Mouse (Mus musculus) lung, adult 2 months (tissue): Measurements from ENCODE around the gene Unc5cl.

Experiments
- CTCF ChIP-seq: fragments of 200-500 bp; IDR thresholded peaks from 2 replicates; pipeline ENCODE4 v1.5.1; 2011; ENCODE audit warnings: mild to moderate bottlenecking, low read length, control low read depth; ENCODE audit not compliant: insufficient read depth
- POLR2A ChIP-seq: fragments of 200-500 bp; IDR thresholded peaks from 2 replicates; pipeline ENCODE4 v1.6.1; 2011; ENCODE audit warnings: low read depth, mild to moderate bottlenecking, control low read depth, low read length, borderline replicate concordance; ENCODE audit errors: extremely low read depth

DNA sequence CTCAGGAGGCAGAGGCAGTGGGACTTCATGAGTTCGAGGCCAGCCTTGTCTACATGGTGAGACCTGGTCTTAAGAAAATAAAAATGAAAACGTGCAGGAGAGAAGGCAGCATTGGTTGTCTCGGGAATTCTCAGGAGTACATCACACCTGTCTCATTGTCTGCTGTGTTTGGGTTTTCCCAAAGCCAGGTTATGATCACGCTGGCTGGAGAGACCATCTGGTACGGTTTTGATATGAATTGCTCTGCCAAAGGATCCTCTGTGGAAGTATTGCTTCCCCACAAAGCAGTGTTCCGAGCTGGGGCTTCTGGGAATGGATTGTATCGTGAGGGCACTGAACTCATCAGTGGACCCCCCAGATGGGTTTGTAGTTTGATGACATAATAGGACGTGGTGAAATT, 20.7 kb downstream of the Unc5cl start:
- TF ChIP-seq POLR2A, result no peak
- no peak for TF ChIP-seq CTCF
